Mouse (Mus musculus) spleen, adult 2 months (tissue): ENCODE results near the gene Ppard. TPM values are rescaled to one million over a fixed set of nuclear protein-coding genes. Genes with fewer than 3 reads are reported as not detected.

Source experiments
- DNase-seq, 2 experiments: peaks; one replicate each; pipeline versions ENCODE4 v3.0.0 to v3.0.0-alpha.2; 2012 to 2021; ENCODE audit warnings: low spot score in 2 of 2, low read depth in 1 of 2
- H3K27ac ChIP-seq: fragments of 200-500 bp; 2 replicates; pipeline ENCODE4 v1.5.1; 2012; ENCODE audit warnings: low read length, inconsistent platforms; ENCODE audit not compliant: insufficient read depth
- H3K27me3 ChIP-seq: fragments of 200-500 bp; 2 replicates; pipeline ENCODE4 v1.6.1; 2012; ENCODE audit warnings: mild to moderate bottlenecking, moderate library complexity, low read length, inconsistent platforms; ENCODE audit not compliant: control insufficient read depth, insufficient read depth
- H3K36me3 ChIP-seq: fragments of 200-500 bp; 2 replicates; pipeline ENCODE4 v1.6.1; 2012; ENCODE audit warnings: mild to moderate bottlenecking, low read length, inconsistent platforms; ENCODE audit not compliant: control insufficient read depth, insufficient read depth
- H3K4me1 ChIP-seq: fragments of 200-500 bp; 2 replicates; pipeline ENCODE4 v1.6.1; 2011; ENCODE audit warnings: inconsistent platforms; ENCODE audit not compliant: control insufficient read depth, insufficient read depth, insufficient read length
- H3K4me3 ChIP-seq: fragments of 200-500 bp; 2 replicates; pipeline ENCODE4 v1.5.1; 2011; ENCODE audit warnings: mild to moderate bottlenecking, inconsistent platforms; ENCODE audit not compliant: insufficient read depth, insufficient read length; ENCODE audit errors: extremely low read depth
- CTCF ChIP-seq: fragments of 200-500 bp; IDR thresholded peaks from 2 replicates; pipeline ENCODE4 v1.5.1; 2011; ENCODE audit warnings: mild to moderate bottlenecking, inconsistent platforms; ENCODE audit not compliant: insufficient read depth, insufficient read length, insufficient replicate concordance; ENCODE audit errors: extremely low read depth
- POLR2A ChIP-seq: fragments of 200-500 bp; IDR thresholded peaks from 2 replicates; pipeline ENCODE4 v1.6.1; 2011; ENCODE audit warnings: low read depth, low read length, inconsistent platforms
- WGBS: fragments of 180-500 bp; shearing (Covaris S2); methylation state at CpG from one replicate; pipeline ENCODE4 v1.1.7; 2018; 5-methylcytosine and 5-hydroxymethylcytosine counted together
- polyA plus RNA-seq: library from polyadenylated mRNA; depleted of rRNA; stranded (reverse); fragments of >200 nt; gene quantifications from 2 replicates; pipeline ENCODE4 v1.2.3, GENCODE M21; 2012

Gene Ppard
- polyA plus RNA-seq, 1 experiment, result 23.2 TPM

GRCm38 (mm10) chr17:28272837-28273236, 40.3 kb downstream of the Ppard start:
- WGBS, result 89% methylated on average over 6 of the region's 6 CpGs

GRCm38 (mm10) chr17:28274739-28275138, 42.2 kb downstream of the Ppard start:
- no peaks in the 10 kb centered on the region for H3K36me3 ChIP-seq
- no peaks in the 10 kb centered on the region for H3K4me1 ChIP-seq
- WGBS, result 75% methylated on average over 3 of the region's 3 CpGs
- TF ChIP-seq CTCF (peak; percentile 18; the same call in 1 of the 2 replicates), POLR2A (no peak)
- H3K27me3 ChIP-seq, result no peaks in the 10 kb centered on the region
- H3K27ac ChIP-seq, result no peak overlapping the region
- no peak for DNase-seq
- no peak overlapping the region for H3K4me3 ChIP-seq

More at GRCm38 (mm10) chr17:28272837-28273236, 40.3 kb downstream of the Ppard start:
- Histone ChIP-seq H3K4me3 (no peak overlapping the region), H3K36me3 (no peaks in the 10 kb centered on the region), H3K27ac (no peak overlapping the region), H3K4me1 (no peaks in the 10 kb centered on the region), H3K27me3 (no peaks in the 10 kb centered on the region)
- DNase-seq, result no peak
- TF ChIP-seq CTCF (no peak), POLR2A (no peak)

- WGBS, result 87% methylated on average over 14 of the region's 14 CpGs
- H3K4me3 ChIP-seq, result no peak overlapping the region
- TF ChIP-seq CTCF, result no peak
- TF ChIP-seq POLR2A, result no peak
- no peaks in the 10 kb centered on the region for H3K27me3 ChIP-seq
- no peak overlapping the region for H3K27ac ChIP-seq
- no peak for DNase-seq
- H3K4me1 ChIP-seq, result peaks cover 9% of the 10 kb centered on the region; the same call in 1 of the 2 replicates
- no peaks in the 10 kb centered on the region for H3K36me3 ChIP-seq
Measured at GRCm38 (mm10) chr17:28277226-28277625, 44.7 kb downstream of the Ppard start.

- TF ChIP-seq CTCF (no peak), POLR2A (no peak)
- no peak for DNase-seq
- H3K36me3 ChIP-seq, result no peaks in the 10 kb centered on the region
- WGBS, result 93% methylated on average over 10 of the region's 10 CpGs
- H3K27ac ChIP-seq, result no peak overlapping the region
- no peak overlapping the region for H3K4me3 ChIP-seq
- H3K27me3 ChIP-seq, result no peaks in the 10 kb centered on the region
- H3K4me1 ChIP-seq, result peaks cover 9% of the 10 kb centered on the region; the same call in 1 of the 2 replicates
Measured at GRCm38 (mm10) chr17:28277721-28278120, 45.2 kb downstream of the Ppard start.

- Histone ChIP-seq H3K4me3 (no peak overlapping the region), H3K36me3 (no peaks in the 10 kb centered on the region), H3K27ac (no peak overlapping the region), H3K4me1 (peaks cover 9% of the 10 kb centered on the region; the same call in 1 of the 2 replicates), H3K27me3 (no peaks in the 10 kb centered on the region)
- DNase-seq, result no peak
- WGBS, result 75% methylated on average over 3 of the region's 3 CpGs
- TF ChIP-seq CTCF (no peak), POLR2A (no peak)
Measured at GRCm38 (mm10) chr17:28278156-28278555, 45.7 kb downstream of the Ppard start.

GRCm38 (mm10) chr17:28279236-28279635, 46.7 kb downstream of the Ppard start:
- no peak overlapping the region for H3K27ac ChIP-seq
- no peaks in the 10 kb centered on the region for H3K36me3 ChIP-seq

GRCm38 (mm10) chr17:28279780-28280422, 47.4 kb downstream of the Ppard start:
- H3K4me3 ChIP-seq, result no peak overlapping the region
- H3K36me3 ChIP-seq, result no peaks in the 10 kb centered on the region
- DNase-seq, result no peak
- 85% methylated on average over 15 of the region's 15 CpGs for WGBS
- no peak for TF ChIP-seq CTCF
- no peak for TF ChIP-seq POLR2A
- no peak overlapping the region for H3K27ac ChIP-seq
- peaks cover 9% of the 10 kb centered on the region; the same call in 1 of the 2 replicates for H3K4me1 ChIP-seq
- no peaks in the 10 kb centered on the region for H3K27me3 ChIP-seq

More at GRCm38 (mm10) chr17:28279236-28279635, 46.7 kb downstream of the Ppard start:
- WGBS, result 83% methylated on average over 4 of the region's 4 CpGs
- DNase-seq, result no peak
- Histone ChIP-seq H3K27me3 (no peaks in the 10 kb centered on the region), H3K4me1 (peaks cover 9% of the 10 kb centered on the region; the same call in 1 of the 2 replicates), H3K4me3 (no peak overlapping the region)
- TF ChIP-seq POLR2A (no peak), CTCF (no peak)
